Mouse (Mus musculus) liver, adult 2 months (tissue): ENCODE measurements around the gene Parp16. TPM values are rescaled to one million over a fixed set of nuclear protein-coding genes. Genes with fewer than 3 reads are reported as not detected.

Experiments
- DNase-seq: peaks from one replicate; pipeline ENCODE4 v3.0.0-alpha.2; 2011; ENCODE audit warnings: low read depth, low spot score; ENCODE audit errors: extremely low read depth
- H3K27ac ChIP-seq: fragments of 200-500 bp; replicated peaks from 2 replicates; pipeline ENCODE4 v1.5.1; 2012; ENCODE audit warnings: low read depth, mild to moderate bottlenecking, control low read depth, inconsistent platforms, low read length; ENCODE audit not compliant: insufficient read depth
- H3K27me3 ChIP-seq: fragments of 200-500 bp; 2 replicates; pipeline ENCODE4 v1.6.1; 2012; ENCODE audit warnings: mild to moderate bottlenecking, moderate library complexity, low read length, inconsistent platforms; ENCODE audit not compliant: control insufficient read depth, insufficient read depth
- H3K36me3 ChIP-seq: fragments of 200-500 bp; 2 replicates; pipeline ENCODE4 v1.6.1; 2012; ENCODE audit warnings: low read length, inconsistent platforms; ENCODE audit not compliant: control insufficient read depth, insufficient read depth
- H3K4me1 ChIP-seq: fragments of 200-500 bp; 2 replicates; pipeline ENCODE4 v1.6.1; 2011; ENCODE audit warnings: low read length; ENCODE audit not compliant: control insufficient read depth, insufficient read depth
- H3K4me3 ChIP-seq: fragments of 200-500 bp; 2 replicates; pipeline ENCODE4 v1.5.1; 2011; ENCODE audit warnings: low read depth, mild to moderate bottlenecking, control low read depth, low read length, moderate library complexity; ENCODE audit not compliant: insufficient read depth
- H3K79me2 ChIP-seq: fragments of 200-500 bp; 2 replicates; pipeline ENCODE4 v1.6.1; 2012; ENCODE audit warnings: inconsistent platforms, mild to moderate bottlenecking, low read length, moderate library complexity; ENCODE audit not compliant: control insufficient read depth, insufficient read depth
- H3K9ac ChIP-seq: fragments of 200-500 bp; 2 replicates; pipeline ENCODE4 v1.6.1; 2012; ENCODE audit warnings: low read depth, mild to moderate bottlenecking, control low read depth, inconsistent platforms, low read length
- CTCF ChIP-seq: fragments of 200-500 bp; IDR thresholded peaks from 2 replicates; pipeline ENCODE4 v1.5.1; 2011; ENCODE audit warnings: low read depth, low read length, control low read depth
- POLR2A ChIP-seq: fragments of 200-500 bp; IDR thresholded peaks from 2 replicates; pipeline ENCODE4 v1.6.1; 2011; ENCODE audit warnings: low read length, control low read depth; ENCODE audit not compliant: insufficient read depth; ENCODE audit errors: extremely low read depth
- WGBS: fragments of 180-500 bp; shearing (Covaris S2); methylation state at CpG from one replicate; pipeline ENCODE4 v1.1.7; 2018; 5-methylcytosine and 5-hydroxymethylcytosine counted together
- polyA plus RNA-seq: library from polyadenylated mRNA; depleted of rRNA; stranded (reverse); fragments of >200 nt; gene quantifications from 2 replicates; pipeline ENCODE4 v1.2.3, GENCODE M21; 2012
- total RNA-seq: library from RNA; depleted of rRNA; stranded (reverse); fragments of >200 nt; gene quantifications from 2 replicates; pipeline ENCODE4 v1.2.3, GENCODE M21; 2014

The Parp16 gene
- total and polyA plus RNA-seq, 2 experiments, result 11.4 to 12.6 TPM

GRCm38 (mm10) chr9:65259366-65259765, 64.2 kb downstream of the Parp16 start:
- WGBS, result 88% methylated on average over 7 of the region's 7 CpGs
- Histone ChIP-seq H3K9ac (no peak overlapping the region), H3K27ac (no peak overlapping the region), H3K4me3 (no peak overlapping the region), H3K36me3 (no peaks in the 10 kb centered on the region), H3K27me3 (no peaks in the 10 kb centered on the region), H3K4me1 (0 out of 2 replicates have a peak, but pooled peaks cover 3% of the 10 kb centered on the region), H3K79me2 (no peaks in the 10 kb centered on the region)
- DNase-seq, result no peak
- no peak for TF ChIP-seq POLR2A
- no peak for TF ChIP-seq CTCF

GRCm38 (mm10) chr9:65261591-65262230, 66.6 kb downstream of the Parp16 start:
- no peaks in the 10 kb centered on the region for H3K27me3 ChIP-seq
- H3K27ac ChIP-seq, result no peak overlapping the region
- DNase-seq, result no peak
- H3K4me1 ChIP-seq, result 0 out of 2 replicates have a peak, but pooled peaks cover 3% of the 10 kb centered on the region
- no peaks in the 10 kb centered on the region for H3K79me2 ChIP-seq
- H3K4me3 ChIP-seq, result no peak overlapping the region
- no peaks in the 10 kb centered on the region for H3K36me3 ChIP-seq
- no peak for TF ChIP-seq POLR2A
- no peak for TF ChIP-seq CTCF
- WGBS, result 100% methylated on average over 2 of the region's 2 CpGs
- no peak overlapping the region for H3K9ac ChIP-seq

- TF ChIP-seq CTCF (no peak), POLR2A (no peak)
- Histone ChIP-seq H3K4me3 (no peak overlapping the region), H3K27ac (no peak overlapping the region), H3K27me3 (no peaks in the 10 kb centered on the region), H3K36me3 (no peaks in the 10 kb centered on the region), H3K79me2 (no peaks in the 10 kb centered on the region), H3K4me1 (no peaks in the 10 kb centered on the region), H3K9ac (no peak overlapping the region)
- 85% methylated on average over 3 of the region's 3 CpGs for WGBS
- DNase-seq, result no peak
These were observed 67.5 kb downstream of the Parp16 start for GRCm38 (mm10) chr9:65262641-65263120.

GRCm38 (mm10) chr9:65264959-65265358, 69.8 kb downstream of the Parp16 start, which contains the start of gene Cilp:
TSS of gene Cilp (plus strand) at chr9:65265180.
- no peak for TF ChIP-seq POLR2A
- no peak for TF ChIP-seq CTCF
- Histone ChIP-seq H3K9ac (no peak within 1 kb of the TSS), H3K79me2 (no peaks in the 10 kb centered on the region), H3K27ac (no peak within 1 kb of the TSS), H3K4me3 (no peak within 1 kb of the TSS), H3K27me3 (no peaks in the 10 kb centered on the region), H3K36me3 (no peaks in the 10 kb centered on the region), H3K4me1 (no peaks in the 10 kb centered on the region)
- 83% methylated on average over 5 of the region's 5 CpGs for WGBS
- no peak for DNase-seq

GRCm38 (mm10) chr9:65267742-65268515, 72.8 kb downstream of the Parp16 start:
- H3K4me1 ChIP-seq, result no peaks in the 10 kb centered on the region
- no peaks in the 10 kb centered on the region for H3K27me3 ChIP-seq
- H3K79me2 ChIP-seq, result no peaks in the 10 kb centered on the region
- no peaks in the 10 kb centered on the region for H3K36me3 ChIP-seq
- H3K9ac ChIP-seq, result no peak overlapping the region
- no peak overlapping the region for H3K4me3 ChIP-seq
- DNase-seq, result no peak
- no peak overlapping the region for H3K27ac ChIP-seq
- 66% methylated on average over 7 of the region's 7 CpGs for WGBS
- TF ChIP-seq POLR2A (no peak), CTCF (no peak)
